28 mouse cellular contexts compared by ENCODE assay signal in genomic region chr1:187290186-187290585, GRCm38 (mm10).
"Had no signal": no experiment of that assay in that cellular context is flagged by ENCODE, and none has a peak within 500 bp of the region (broad histone marks: within the 10 kb centered on the region; RNA-seq: fewer than 3 reads in every experiment).

No protein-coding gene starts in this region.

- H3K27ac ChIP-seq: embryonic facial prominence, embryonic 10.5 days; embryonic facial prominence, embryonic 12.5 days; embryonic facial prominence, embryonic 13.5 days; embryonic facial prominence, embryonic 15.5 days; forebrain, embryonic 10.5 days; forebrain, embryonic 12.5 days; forebrain, embryonic 13.5 days; forebrain, embryonic 15.5 days; gastrocnemius, adult 2 months had no signal

- H3K27me3 ChIP-seq: embryonic facial prominence, embryonic 12.5 days; embryonic facial prominence, embryonic 13.5 days; embryonic facial prominence, embryonic 15.5 days; forebrain, embryonic 12.5 days; forebrain, embryonic 13.5 days; forebrain, embryonic 15.5 days had no signal

- H3K9me3 ChIP-seq: embryonic facial prominence, embryonic 10.5 days; embryonic facial prominence, embryonic 12.5 days; embryonic facial prominence, embryonic 13.5 days; embryonic facial prominence, embryonic 15.5 days; forebrain, embryonic 10.5 days; forebrain, embryonic 12.5 days; forebrain, embryonic 13.5 days; forebrain, embryonic 15.5 days had no signal

- H3K4me3 ChIP-seq: embryonic facial prominence, embryonic 10.5 days; embryonic facial prominence, embryonic 12.5 days; embryonic facial prominence, embryonic 13.5 days; embryonic facial prominence, embryonic 15.5 days; erythroblast, embryonic 14.5 days; forebrain, embryonic 10.5 days; forebrain, embryonic 12.5 days; forebrain, embryonic 13.5 days; forebrain, embryonic 15.5 days; gastrocnemius, adult 2 months had no signal

- H3K4me2 ChIP-seq: embryonic facial prominence, embryonic 12.5 days; embryonic facial prominence, embryonic 13.5 days; embryonic facial prominence, embryonic 15.5 days; forebrain, embryonic 12.5 days; forebrain, embryonic 13.5 days; forebrain, embryonic 15.5 days had no signal

- H3K9ac ChIP-seq: embryonic facial prominence, embryonic 12.5 days; embryonic facial prominence, embryonic 13.5 days; embryonic facial prominence, embryonic 15.5 days; forebrain, embryonic 12.5 days; forebrain, embryonic 13.5 days; forebrain, embryonic 15.5 days; forebrain, postnatal 0 days had no signal

- DNase-seq: cerebellum, adult 18-20 months; cerebellum, adult 2 months; cerebellum, adult 8-10 months; cerebellum, adult 9-10 months; cerebellum, adult 9-11 months; cerebellum, postnatal 10 days; cerebellum, postnatal 14 days; cerebellum, postnatal 25 days; cerebellum, postnatal 36 days; embryo, embryonic 11 days; forebrain, postnatal 0 days; gastrocnemius, adult 2 months; gastrocnemius, postnatal 10 days; gastrocnemius, postnatal 14 days; gastrocnemius, postnatal 25 days; gastrocnemius, postnatal 36 days; heart, adult 18-20 months had no signal

- H3K36me3 ChIP-seq: embryonic facial prominence, embryonic 10.5 days; embryonic facial prominence, embryonic 12.5 days; embryonic facial prominence, embryonic 13.5 days; embryonic facial prominence, embryonic 15.5 days; forebrain, embryonic 10.5 days; forebrain, embryonic 12.5 days; forebrain, embryonic 15.5 days had no signal

- H3K4me1 ChIP-seq: embryonic facial prominence, embryonic 10.5 days; embryonic facial prominence, embryonic 12.5 days; embryonic facial prominence, embryonic 13.5 days; embryonic facial prominence, embryonic 15.5 days; forebrain, embryonic 10.5 days; forebrain, embryonic 12.5 days; forebrain, embryonic 13.5 days; forebrain, embryonic 15.5 days had no signal

- ATAC-seq: forebrain, embryonic 13.5 days; forebrain, embryonic 14.5 days; forebrain, embryonic 15.5 days; forebrain, embryonic 16.5 days; forebrain, postnatal 0 days had no signal
